Mouse (Mus musculus) adrenal gland, adult 18-20 months (tissue): ENCODE data around the gene Cabp1. TPM values are rescaled to one million over a fixed set of nuclear protein-coding genes. Genes with fewer than 3 reads are reported as not detected.
"Not testable (repeated sequence)": the region's sequence is repeated elsewhere in the genome, so short reads cannot be mapped to it uniquely, and the experiment has no call there.

Experiments
- DNase-seq, 2 experiments: peaks; one replicate each; pipeline ENCODE4 v3.0.0; 2021 to 2022; ENCODE audit warnings: low spot score in 2 of 2
- total RNA-seq, 2 experiments: library from RNA; stranded (reverse); gene quantifications; 1 replicate in 1 of 2; 2 replicates in 1 of 2; pipeline ENCODE4 v1.2.3; 2021

Cabp1 gene
- total RNA-seq, 2 experiments from 2014 or later, result 28.4 to 34.3 TPM

- peak in 1 of 2 experiments; percentile 46 for DNase-seq
Measured at GRCm38 (mm10) chr5:115181248-115181940, 12.8 kb downstream of the Cabp1 start.

GRCm38 (mm10) chr5:115179596-115179995 lies 14.6 kb downstream of the Cabp1 start:
- no peak for DNase-seq

GRCm38 (mm10) chr5:115177866-115178265 lies 16.3 kb downstream of the Cabp1 start:
- DNase-seq, result no peak

- no peak for DNase-seq
Measured at GRCm38 (mm10) chr5:115174554-115174953, 19.6 kb downstream of the Cabp1 start.

GRCm38 (mm10) chr5:115170150-115170549 lies 24.0 kb downstream of the Cabp1 start:
- DNase-seq, result no peak

GRCm38 (mm10) chr5:115168641-115169415 lies 25.4 kb downstream of the Cabp1 start:
- no peak for DNase-seq

GRCm38 (mm10) chr5:115167396-115167795 lies 26.8 kb downstream of the Cabp1 start:
- no peak for DNase-seq

GRCm38 (mm10) chr5:115166815-115167194 lies 27.4 kb downstream of the Cabp1 start:
- DNase-seq, result no peak

GRCm38 (mm10) chr5:115165895-115166814 lies 28.0 kb downstream of the Cabp1 start:
- DNase-seq, result no peak

- no peak for DNase-seq
Measured at GRCm38 (mm10) chr5:115165351-115165750, 28.8 kb downstream of the Cabp1 start.

GRCm38 (mm10) chr5:115164446-115164845 lies 29.7 kb downstream of the Cabp1 start:
- DNase-seq, result not testable (repeated sequence)

- peak in 1 of 2 experiments; percentile 67 for DNase-seq
Measured at GRCm38 (mm10) chr5:115163563-115163962, 30.6 kb downstream of the Cabp1 start.

GRCm38 (mm10) chr5:115161940-115162279 lies 32.3 kb downstream of the Cabp1 start:
- DNase-seq, result not testable (repeated sequence)

- peak in 1 of 2 experiments; percentile 42 for DNase-seq
Measured at GRCm38 (mm10) chr5:115161064-115161939, 32.9 kb downstream of the Cabp1 start.

GRCm38 (mm10) chr5:115160655-115161054 lies 33.5 kb downstream of the Cabp1 start:
- no peak for DNase-seq

GRCm38 (mm10) chr5:115159165-115159564 lies 35.0 kb downstream of the Cabp1 start:
- DNase-seq, result no peak

GRCm38 (mm10) chr5:115158040-115158983 lies 35.9 kb downstream of the Cabp1 start, which contains the start of gene Mlec:
Gene Mlec, minus strand, starts transcription at chr5:115158179.
- peak; percentile 95 to 97 for DNase-seq

GRCm38 (mm10) chr5:115156933-115157589 lies 37.1 kb downstream of the Cabp1 start:
- peak in 1 of 2 experiments; percentile 35 for DNase-seq

- no peak for DNase-seq
Measured at GRCm38 (mm10) chr5:115156401-115156800, 37.8 kb downstream of the Cabp1 start.
